Mouse (Mus musculus) thymus, postnatal 14 days (tissue): ENCODE measurements around the gene Zfp598.
A peak's percentile ranks its signal among the peaks of the same experiment; 100 is the strongest.

Experiments
- DNase-seq: peaks from one replicate; pipeline ENCODE4 v3.0.0; 2021

Gene Zfp598

GRCm38 (mm10) chr17:24669545-24670245 is at the start of gene Zfp598:
Gene Zfp598 (plus strand): TSS chr17:24669687.
- DNase-seq, result peak; percentile 97

- no peak for DNase-seq
Measured at GRCm38 (mm10) chr17:24625472-24625871, 44.0 kb upstream of the Zfp598 start.

- DNase-seq, result peak; percentile 75
Measured at GRCm38 (mm10) chr17:24628646-24629045, 40.8 kb upstream of the Zfp598 start.

- DNase-seq, result no peak
Measured at GRCm38 (mm10) chr17:24630072-24630471, 39.4 kb upstream of the Zfp598 start.

- peak; percentile 93 for DNase-seq
Measured at GRCm38 (mm10) chr17:24632167-24632812, 37.2 kb upstream of the Zfp598 start, which contains the start of the genes Tsc2 and Nthl1. Gene Tsc2 (minus strand): TSS chr17:24632630. Gene Nthl1 (plus strand): TSS chr17:24632680.

- no peak for DNase-seq
Measured at GRCm38 (mm10) chr17:24632813-24633449, 36.6 kb upstream of the Zfp598 start.

- DNase-seq, result no peak
Measured at GRCm38 (mm10) chr17:24633831-24634230, 35.7 kb upstream of the Zfp598 start.

GRCm38 (mm10) chr17:24635024-24635423 is 34.5 kb upstream of the Zfp598 start:
- DNase-seq, result no peak

GRCm38 (mm10) chr17:24635694-24636093 is 33.8 kb upstream of the Zfp598 start:
- no peak for DNase-seq

GRCm38 (mm10) chr17:24636781-24637481 is 32.6 kb upstream of the Zfp598 start:
- DNase-seq, result no peak

GRCm38 (mm10) chr17:24638214-24638613 is 31.3 kb upstream of the Zfp598 start:
- no peak for DNase-seq

- no peak for DNase-seq
Measured at GRCm38 (mm10) chr17:24638840-24639239, 30.6 kb upstream of the Zfp598 start.

- no peak for DNase-seq
Measured at GRCm38 (mm10) chr17:24639571-24639988, 29.9 kb upstream of the Zfp598 start.

- DNase-seq, result no peak
Measured at GRCm38 (mm10) chr17:24640119-24640518, 29.4 kb upstream of the Zfp598 start.

GRCm38 (mm10) chr17:24640581-24640980 is 28.9 kb upstream of the Zfp598 start:
- DNase-seq, result no peak

GRCm38 (mm10) chr17:24641944-24642343 is 27.5 kb upstream of the Zfp598 start:
- DNase-seq, result no peak

- DNase-seq, result no peak
Measured at GRCm38 (mm10) chr17:24642791-24643343, 26.6 kb upstream of the Zfp598 start.

- no peak for DNase-seq
Measured at GRCm38 (mm10) chr17:24644030-24644715, 25.3 kb upstream of the Zfp598 start.

- DNase-seq, result no peak
Measured at GRCm38 (mm10) chr17:24644875-24645721, 24.4 kb upstream of the Zfp598 start.

- no peak for DNase-seq
Measured at GRCm38 (mm10) chr17:24645916-24646315, 23.6 kb upstream of the Zfp598 start.

- no peak for DNase-seq
Measured at GRCm38 (mm10) chr17:24646381-24646780, 23.1 kb upstream of the Zfp598 start.
